Mouse (Mus musculus): Measurements from ENCODE around the gene Aldh3b2. TPM values are rescaled to one million over a fixed set of nuclear protein-coding genes. Genes with fewer than 3 reads are reported as not detected.

The Aldh3b2 gene
- 1.0 and 9.9 TPM in 2 replicates for polyA plus RNA-seq (2015; fragmentation: Nextera tagmentation; extraction: Ambion mirVana)

DNA sequence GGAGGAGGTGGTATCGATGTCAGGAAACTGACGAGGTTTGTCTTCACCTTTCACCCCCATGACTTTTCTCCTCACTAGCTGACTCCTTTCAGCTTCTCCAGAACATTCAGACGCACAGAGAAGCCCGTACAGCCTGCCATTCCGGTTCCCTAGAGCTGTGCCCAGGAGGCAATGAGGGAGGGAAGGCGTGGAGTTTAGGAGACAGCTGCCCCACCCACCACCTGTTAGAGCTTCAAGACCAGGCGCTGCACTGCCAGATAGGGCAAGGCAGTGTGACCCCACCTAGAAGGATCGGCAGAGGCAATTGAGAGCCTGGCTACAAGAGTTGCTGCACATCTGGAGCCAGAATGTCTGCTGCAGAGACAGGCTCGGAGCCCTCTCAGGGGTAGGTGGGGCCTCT lies at the start of gene Aldh3b2:
Gene Aldh3b2, plus strand, starts transcription at position 100 of the 400 bp plus-strand sequence.

GRCm38 (mm10) chr19:3929211-3929941 lies 42.8 kb upstream of the Aldh3b2 start, which contains the start of gene Aldh3b1:
Aldh3b1 (minus strand) TSS chr19:3929808.

GRCm38 (mm10) chr19:3935032-3935895 lies 36.9 kb upstream of the Aldh3b2 start, which contains the start of gene Unc93b1:
Unc93b1 (plus strand) TSS chr19:3935186.

GRCm38 (mm10) chr19:3958470-3958869 lies 13.7 kb upstream of the Aldh3b2 start, which contains the start of gene Aldh3b3:
Aldh3b3 (plus strand) TSS chr19:3958645.

DNA sequence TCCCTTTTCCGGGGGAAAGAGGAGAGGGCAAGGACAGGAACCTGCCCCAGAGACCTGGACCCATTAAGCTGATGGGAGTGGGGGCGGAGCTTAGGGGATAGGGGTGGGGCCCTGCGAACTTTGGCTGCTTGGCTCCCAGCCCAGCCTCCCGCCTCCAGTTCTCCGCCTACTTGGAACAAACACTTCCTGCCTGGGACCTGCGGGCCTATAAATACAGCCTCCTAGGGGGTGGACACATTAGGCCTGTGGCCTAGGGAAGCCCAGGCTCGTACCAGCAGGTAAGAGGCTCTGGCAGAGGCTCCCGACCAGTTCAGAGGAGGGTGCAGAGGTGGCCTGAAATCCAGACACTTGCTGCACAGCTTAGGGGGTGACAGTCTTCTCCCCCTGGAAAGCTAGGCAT lies 14.2 kb downstream of the Aldh3b2 start, which contains the start of gene Acy3:
Gene Acy3, plus strand, starts transcription at position 237 of the 400 bp plus-strand sequence.

DNA sequence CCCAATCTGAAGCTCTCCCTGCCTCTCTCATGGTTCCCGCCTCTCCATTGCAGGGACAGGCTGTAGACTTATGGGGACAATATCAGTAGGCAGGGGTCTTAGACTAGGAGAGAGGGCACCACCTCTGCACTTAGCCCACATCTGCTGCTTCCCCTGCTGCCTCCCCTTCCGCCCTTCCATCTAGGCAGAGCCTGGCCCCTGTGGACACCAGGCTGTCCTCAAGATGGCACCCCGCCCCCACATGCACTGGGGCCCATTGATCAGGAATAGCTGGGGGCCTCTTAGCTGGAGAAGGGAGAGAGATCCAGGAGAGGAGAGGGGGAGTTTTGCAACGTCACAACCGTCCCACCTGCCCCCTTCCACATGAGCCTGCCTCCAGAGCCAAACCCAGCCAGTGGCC lies 20.3 kb downstream of the Aldh3b2 start, which contains the start of gene Tbx10:
Gene Tbx10, plus strand, starts transcription at position 337 of the 400 bp plus-strand sequence.

DNA sequence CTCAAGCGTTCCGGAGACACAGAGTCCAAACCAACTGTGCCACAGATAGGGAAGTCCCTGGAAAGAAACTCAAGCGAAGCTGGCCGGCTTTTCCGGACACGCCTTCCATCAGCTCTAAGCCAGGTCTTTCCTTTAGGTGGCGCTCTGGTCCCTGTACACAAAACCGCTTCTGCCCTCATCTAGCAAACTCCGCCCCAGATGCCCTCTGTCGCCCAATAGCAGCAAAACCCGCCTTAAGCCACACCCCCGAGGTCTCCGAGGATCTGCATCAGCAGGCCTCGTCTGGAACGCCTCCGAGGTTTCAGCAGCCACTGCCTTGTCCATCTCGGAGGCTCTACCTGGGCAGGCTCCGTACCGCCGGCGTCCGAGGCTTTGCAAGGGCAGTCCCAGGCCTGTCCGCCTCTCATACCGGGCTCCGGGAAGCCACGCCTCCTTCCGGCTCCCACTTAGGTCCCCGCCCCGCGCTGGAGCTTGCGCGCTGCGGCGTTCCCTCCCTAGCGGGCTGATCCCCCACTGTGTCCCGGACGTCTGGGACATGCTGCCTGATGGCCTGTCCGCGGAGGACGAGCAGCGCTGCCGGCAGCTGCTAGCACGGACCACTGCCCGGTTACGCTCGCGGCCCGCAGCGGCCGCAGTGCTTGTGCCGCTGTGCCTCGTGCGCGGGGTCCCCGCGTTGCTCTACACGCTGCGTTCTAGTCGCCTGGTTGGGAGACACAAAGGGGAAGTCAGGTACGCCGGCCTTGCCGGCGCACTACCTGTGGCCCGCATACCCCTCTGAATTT lies 28.2 kb downstream of the Aldh3b2 start, which contains the start of the genes Nudt8 and Gm49405:
Gene Nudt8, plus strand, starts transcription at position 462 of the 782 bp plus-strand sequence.
Gene Gm49405, plus strand, starts transcription at position 508 of the 782 bp plus-strand sequence.

GRCm38 (mm10) chr19:4003112-4003511 lies 31.0 kb downstream of the Aldh3b2 start, which contains the start of gene Doc2g:
Doc2g (plus strand) TSS chr19:4003313.

DNA sequence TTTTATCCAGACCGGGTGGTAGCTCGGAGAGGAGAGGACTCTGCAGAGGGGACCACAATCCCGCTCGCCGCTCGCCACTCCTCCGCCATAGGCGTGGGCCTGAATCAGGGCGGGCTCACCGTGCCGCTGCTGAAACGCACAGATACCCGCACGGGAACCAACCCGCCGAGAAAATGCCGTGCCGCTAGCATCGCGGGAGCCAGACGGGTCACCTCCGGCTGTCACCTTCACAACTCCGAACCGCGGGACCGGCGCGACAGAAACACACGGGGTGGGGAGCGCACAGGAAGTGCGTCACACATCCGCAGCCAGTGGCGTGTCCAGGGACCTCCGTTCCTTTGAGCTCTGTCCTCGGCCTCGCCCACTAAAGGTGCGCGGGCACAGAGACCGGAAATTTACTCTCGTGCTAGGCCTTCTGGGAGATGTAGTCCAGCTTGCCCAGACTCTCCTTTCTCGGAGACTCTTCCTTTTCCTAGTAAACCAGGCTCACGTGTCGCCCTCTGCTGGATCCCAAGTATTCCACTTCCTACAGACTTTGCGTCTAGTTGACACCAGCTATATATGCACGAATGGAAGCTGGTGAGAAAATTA lies 40.4 kb downstream of the Aldh3b2 start, which contains the start of gene Ndufv1:
Gene Ndufv1, minus strand, starts transcription at position 375 of the 591 bp plus-strand sequence.

Other genes starting within 250 kb of the Aldh3b2 start
- gene Kmt5b, start 204.9 kb upstream of the Aldh3b2 start, polyA plus RNA-seq (2015; fragmentation: Nextera tagmentation; extraction: Ambion mirVana): 12.8 and 13.9 TPM in 2 replicates
- 7.9 and 9.6 TPM in 2 replicates for gene Chka, start 120.6 kb upstream of the Aldh3b2 start, polyA plus RNA-seq (2015; fragmentation: Nextera tagmentation; extraction: Ambion mirVana)
- 16.4 and 18.2 TPM in 2 replicates for gene Tcirg1, start 65.2 kb upstream of the Aldh3b2 start, polyA plus RNA-seq (2015; fragmentation: Nextera tagmentation; extraction: Ambion mirVana)
- 372 and 439 TPM in 2 replicates for gene Ndufs8, start 59.6 kb upstream of the Aldh3b2 start, polyA plus RNA-seq (2015; fragmentation: Nextera tagmentation; extraction: Ambion mirVana)
- gene Aldh3b1, start 42.5 kb upstream of the Aldh3b2 start, polyA plus RNA-seq (2015; fragmentation: Nextera tagmentation; extraction: Ambion mirVana): 7.5 and 8.1 TPM in 2 replicates
- gene Unc93b1, start 37.1 kb upstream of the Aldh3b2 start, polyA plus RNA-seq (2015; fragmentation: Nextera tagmentation; extraction: Ambion mirVana): 20.6 and 25.5 TPM in 2 replicates
- gene Aldh3b3, start 13.7 kb upstream of the Aldh3b2 start, polyA plus RNA-seq (2015; fragmentation: Nextera tagmentation; extraction: Ambion mirVana): 0.35 TPM in 1 of 2 replicates, not detected in the other
- 10.8 and 13.3 TPM in 2 replicates for gene Acy3, start 14.2 kb downstream of the Aldh3b2 start, polyA plus RNA-seq (2015; fragmentation: Nextera tagmentation; extraction: Ambion mirVana)
- gene Tbx10, start 20.4 kb downstream of the Aldh3b2 start, polyA plus RNA-seq (2015; fragmentation: Nextera tagmentation; extraction: Ambion mirVana): not detected in 2 replicates
- 39.5 and 49.5 TPM in 2 replicates for gene Nudt8, start 28.3 kb downstream of the Aldh3b2 start, polyA plus RNA-seq (2015; fragmentation: Nextera tagmentation; extraction: Ambion mirVana)
- gene Gm49405, start 28.3 kb downstream of the Aldh3b2 start, polyA plus RNA-seq (2015; fragmentation: Nextera tagmentation; extraction: Ambion mirVana): 0.94 and 1.1 TPM in 2 replicates
- gene Doc2g, start 31.0 kb downstream of the Aldh3b2 start, polyA plus RNA-seq (2015; fragmentation: Nextera tagmentation; extraction: Ambion mirVana): 1.6 and 2.5 TPM in 2 replicates
- gene Ndufv1, start 40.5 kb downstream of the Aldh3b2 start, polyA plus RNA-seq (2015; fragmentation: Nextera tagmentation; extraction: Ambion mirVana): 413 and 450 TPM in 2 replicates
- gene Gstp1, start 65.7 kb downstream of the Aldh3b2 start, polyA plus RNA-seq (2015; fragmentation: Nextera tagmentation; extraction: Ambion mirVana): 271 and 284 TPM in 2 replicates
- 11.0 and 11.1 TPM in 2 replicates for gene Gstp2, start 73.7 kb downstream of the Aldh3b2 start, polyA plus RNA-seq (2015; fragmentation: Nextera tagmentation; extraction: Ambion mirVana)
- 0.21 TPM in 1 of 2 replicates, not detected in the other for gene Gstp3, start 87.2 kb downstream of the Aldh3b2 start, polyA plus RNA-seq (2015; fragmentation: Nextera tagmentation; extraction: Ambion mirVana)
- gene Cabp2, start 109.2 kb downstream of the Aldh3b2 start, polyA plus RNA-seq (2015; fragmentation: Nextera tagmentation; extraction: Ambion mirVana): 1.3 and 1.5 TPM in 2 replicates
- 38.7 and 45.9 TPM in 2 replicates for gene Cdk2ap2, start 124.9 kb downstream of the Aldh3b2 start, polyA plus RNA-seq (2015; fragmentation: Nextera tagmentation; extraction: Ambion mirVana)
- 3.8 and 5.2 TPM in 2 replicates for gene Pitpnm1, start 127.7 kb downstream of the Aldh3b2 start, polyA plus RNA-seq (2015; fragmentation: Nextera tagmentation; extraction: Ambion mirVana)
- gene Aip, start 153.5 kb downstream of the Aldh3b2 start, polyA plus RNA-seq (2015; fragmentation: Nextera tagmentation; extraction: Ambion mirVana): 56.7 and 57.8 TPM in 2 replicates
- not detected in 2 replicates for gene Gpr152, start 167.5 kb downstream of the Aldh3b2 start, polyA plus RNA-seq (2015; fragmentation: Nextera tagmentation; extraction: Ambion mirVana)
- gene Cabp4, start 171.7 kb downstream of the Aldh3b2 start, polyA plus RNA-seq (2015; fragmentation: Nextera tagmentation; extraction: Ambion mirVana): 0.14 and 1.5 TPM in 2 replicates
- gene Coro1b, start 176.3 kb downstream of the Aldh3b2 start, polyA plus RNA-seq (2015; fragmentation: Nextera tagmentation; extraction: Ambion mirVana): 67.6 and 99.9 TPM in 2 replicates
- gene Ptprcap, start 181.3 kb downstream of the Aldh3b2 start, polyA plus RNA-seq (2015; fragmentation: Nextera tagmentation; extraction: Ambion mirVana): 2.1 and 2.3 TPM in 2 replicates
- gene Rps6kb2, start 191.0 kb downstream of the Aldh3b2 start, polyA plus RNA-seq (2015; fragmentation: Nextera tagmentation; extraction: Ambion mirVana): 42.6 and 42.9 TPM in 2 replicates
- gene Carns1, start 203.2 kb downstream of the Aldh3b2 start, polyA plus RNA-seq (2015; fragmentation: Nextera tagmentation; extraction: Ambion mirVana): 16.9 and 20.7 TPM in 2 replicates
- 5.1 and 6.7 TPM in 2 replicates for gene Tbc1d10c, start 219.0 kb downstream of the Aldh3b2 start, polyA plus RNA-seq (2015; fragmentation: Nextera tagmentation; extraction: Ambion mirVana)
- gene Ppp1ca, start 219.7 kb downstream of the Aldh3b2 start, polyA plus RNA-seq (2015; fragmentation: Nextera tagmentation; extraction: Ambion mirVana): 660 and 721 TPM in 2 replicates
- 10.2 and 10.8 TPM in 2 replicates for gene Rad9a, start 229.3 kb downstream of the Aldh3b2 start, polyA plus RNA-seq (2015; fragmentation: Nextera tagmentation; extraction: Ambion mirVana)
- gene Clcf1, start 241.9 kb downstream of the Aldh3b2 start, polyA plus RNA-seq (2015; fragmentation: Nextera tagmentation; extraction: Ambion mirVana): 0.51 and 0.85 TPM in 2 replicates
- gene AC109138.7, start 242.0 kb downstream of the Aldh3b2 start, polyA plus RNA-seq (2015; fragmentation: Nextera tagmentation; extraction: Ambion mirVana): not detected in 2 replicates

All from skeletal muscle tissue, postnatal 0 days (tissue).